Mouse (Mus musculus) brain, embryonic 14.5 days (tissue): ENCODE measurements around the gene Borcs7. TPM values are rescaled to one million over a fixed set of nuclear protein-coding genes. Genes with fewer than 3 reads are reported as not detected.

Experiments used
- DNase-seq: peaks from one replicate; pipeline ENCODE4 v3.0.0-alpha.2; 2011; ENCODE audit warnings: low read depth
- CTCF ChIP-seq: fragments of 200-500 bp; IDR thresholded peaks from 2 replicates; pipeline ENCODE4 v1.5.1; 2012; ENCODE audit warnings: inconsistent platforms, mild to moderate bottlenecking, moderate library complexity, borderline replicate concordance; ENCODE audit not compliant: insufficient read depth, insufficient read length; ENCODE audit errors: extremely low read depth
- POLR2A ChIP-seq: fragments of 200-500 bp; IDR thresholded peaks from 2 replicates; pipeline ENCODE4 v1.6.1; 2012; ENCODE audit warnings: mild to moderate bottlenecking, inconsistent platforms, borderline replicate concordance; ENCODE audit not compliant: poor library complexity, insufficient read depth, insufficient read length, severe bottlenecking; ENCODE audit errors: extremely low read depth
- polyA plus RNA-seq: library from polyadenylated mRNA; depleted of rRNA; stranded (reverse); fragments of >200 nt; gene quantifications from 2 replicates; pipeline ENCODE4 v1.2.3, GENCODE M21; 2012

Borcs7 gene
- polyA plus RNA-seq, 1 experiment: 12.3 TPM

DNA sequence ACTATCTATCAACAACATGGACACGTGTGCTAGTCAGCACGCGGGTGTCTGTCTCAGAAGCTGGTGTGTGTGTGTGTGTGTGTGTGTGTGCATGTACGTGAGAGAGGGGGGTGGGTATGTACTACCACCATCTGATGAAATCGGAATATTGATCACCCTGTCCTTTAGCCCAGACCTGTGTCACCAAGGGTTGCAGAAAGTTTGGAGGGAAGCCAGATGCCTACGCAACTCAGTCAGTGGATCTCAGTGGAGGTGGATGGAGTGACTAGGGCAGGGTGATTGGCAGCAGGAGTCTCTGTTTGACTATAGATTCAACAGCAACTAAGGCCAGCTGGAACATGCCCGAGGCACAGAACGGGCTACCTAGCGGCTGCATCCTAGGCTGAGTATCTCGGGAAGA lies 21.4 kb upstream of the Borcs7 start:
- TF ChIP-seq POLR2A: no peak
- no peak for TF ChIP-seq CTCF
- DNase-seq: no peak

DNA sequence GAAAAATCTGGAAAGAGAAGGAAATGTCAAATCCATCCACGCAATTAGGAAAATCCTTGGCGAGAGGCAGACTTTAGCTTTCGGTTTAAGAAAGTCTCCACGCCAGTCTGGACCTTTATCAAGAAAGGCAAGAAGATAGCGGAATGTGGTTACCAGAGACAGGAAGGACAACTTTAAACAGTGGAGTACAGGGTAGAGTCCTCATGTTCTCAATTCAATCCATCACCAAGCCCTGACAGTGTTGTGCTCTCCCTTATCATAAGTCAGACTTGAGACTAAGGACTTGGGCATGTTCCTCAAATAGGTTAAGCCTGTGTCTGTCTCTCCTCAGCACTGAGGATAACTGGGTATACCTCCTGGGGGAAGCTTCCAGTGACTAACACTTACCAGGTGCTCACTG lies 19.9 kb upstream of the Borcs7 start:
- DNase-seq: no peak
- TF ChIP-seq POLR2A (no peak), CTCF (no peak)

DNA sequence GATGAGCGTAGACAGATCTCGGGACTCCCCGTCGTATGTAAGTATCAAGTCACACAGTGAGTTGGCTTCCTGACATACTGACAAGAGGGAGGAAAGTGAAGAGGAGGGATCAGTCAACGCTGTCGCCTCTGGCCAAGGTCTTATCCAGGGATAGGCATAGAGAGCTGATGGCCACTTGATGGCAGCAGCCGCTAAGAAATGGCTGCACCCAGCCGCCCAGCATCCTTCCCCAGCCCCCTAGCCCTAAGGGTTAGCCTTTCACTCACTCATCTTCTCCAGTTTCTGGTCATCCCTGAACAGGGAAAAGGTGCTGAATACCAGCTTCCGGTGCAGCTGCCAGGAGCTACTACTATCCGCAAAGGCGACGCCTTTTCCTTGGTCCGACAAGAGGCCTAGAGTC lies 19.0 kb upstream of the Borcs7 start:
- TF ChIP-seq POLR2A: no peak
- TF ChIP-seq CTCF: peak; percentile 92
- DNase-seq: peak; percentile 71

DNA sequence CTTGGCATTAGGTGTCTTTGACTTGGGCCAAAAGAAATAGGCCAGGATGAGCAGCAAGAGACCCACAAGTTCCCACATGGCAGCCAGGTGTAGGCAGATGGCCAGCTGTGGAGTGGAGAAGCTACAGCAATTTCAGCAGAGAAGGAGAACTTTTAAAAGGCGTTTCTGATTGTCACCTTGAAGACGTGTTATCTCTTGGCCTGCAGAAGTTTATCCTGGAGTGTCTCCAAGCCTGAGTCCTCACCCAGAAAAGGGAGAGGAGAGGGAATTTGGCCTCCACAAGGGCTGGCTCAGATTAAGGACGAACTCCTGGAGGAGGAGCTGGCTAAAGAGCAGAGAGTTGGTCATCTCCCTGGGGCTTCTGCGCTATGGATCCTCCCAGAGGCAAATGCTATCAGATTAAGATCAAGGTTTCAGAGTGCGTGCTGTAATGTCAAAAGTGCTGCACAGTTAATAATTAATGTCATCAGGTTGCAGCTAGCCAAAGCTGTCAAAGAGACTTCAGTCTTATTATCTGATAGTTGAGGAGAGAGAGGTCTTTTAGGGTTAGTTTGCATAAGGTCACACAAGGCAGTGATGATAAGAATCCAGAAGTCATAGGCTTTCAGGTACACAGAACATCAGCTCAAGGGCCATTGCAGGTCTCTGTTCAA lies 16.8 kb upstream of the Borcs7 start, which contains the start of gene Cyp17a1:
TSS of gene Cyp17a1 (minus strand) at position 407 of the 653 bp plus-strand sequence.
- DNase-seq: no peak
- no peak for TF ChIP-seq POLR2A
- no peak for TF ChIP-seq CTCF

DNA sequence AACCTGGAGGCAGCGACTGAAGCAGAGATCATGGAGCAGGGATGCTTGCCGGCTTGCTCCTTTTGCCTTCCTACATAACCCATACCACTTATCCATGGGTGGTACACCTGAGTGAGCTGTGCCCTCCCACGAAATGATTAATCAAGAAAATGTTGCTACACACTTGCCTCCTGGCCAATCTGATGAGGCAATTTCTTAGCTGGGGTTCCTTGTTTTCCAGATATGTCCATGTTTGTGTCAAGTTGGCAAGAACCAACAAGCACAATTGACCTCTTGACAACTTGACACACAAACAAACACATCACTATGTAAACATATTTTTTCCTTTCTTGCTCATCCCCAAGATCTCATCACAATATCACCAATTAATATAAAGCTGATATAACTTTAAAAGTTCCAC lies 14.1 kb upstream of the Borcs7 start:
- TF ChIP-seq POLR2A: no peak
- TF ChIP-seq CTCF: no peak

DNA sequence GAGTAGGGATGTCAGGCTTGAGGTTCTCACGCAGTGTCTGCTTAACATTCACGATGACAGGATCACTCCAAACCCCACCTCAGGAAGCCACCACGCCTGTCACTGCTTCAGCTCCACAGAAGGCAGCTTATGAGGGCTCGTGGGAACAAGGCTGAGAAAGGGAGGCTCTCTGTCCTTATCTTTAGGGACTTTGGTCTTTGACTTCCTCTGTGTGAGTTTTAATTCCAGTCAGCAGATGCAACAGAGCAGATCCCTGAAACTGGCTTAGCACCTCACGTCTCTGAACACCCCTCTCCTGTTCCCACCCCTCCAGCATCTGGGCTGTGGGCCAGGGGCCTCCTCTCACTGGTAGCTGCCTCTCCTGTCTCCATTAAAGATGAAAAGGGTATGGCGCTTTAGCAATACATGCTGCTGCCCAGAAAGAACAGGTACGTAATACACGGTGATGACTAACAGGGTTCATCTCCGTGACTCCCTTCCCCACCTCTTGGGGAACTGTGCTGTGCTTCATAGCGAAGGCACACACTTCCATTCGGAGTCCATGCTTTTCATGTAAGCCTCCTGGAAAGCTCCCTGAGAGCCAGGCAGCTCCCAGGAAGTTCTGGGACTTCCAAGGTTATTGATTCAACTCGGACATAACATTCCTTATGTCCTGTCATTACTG lies 9.9 kb upstream of the Borcs7 start:
- no peak for DNase-seq
- no peak for TF ChIP-seq CTCF
- TF ChIP-seq POLR2A: no peak

More for the DNA sequence above, 14.1 kb upstream of the Borcs7 start:
- no peak for DNase-seq

DNA sequence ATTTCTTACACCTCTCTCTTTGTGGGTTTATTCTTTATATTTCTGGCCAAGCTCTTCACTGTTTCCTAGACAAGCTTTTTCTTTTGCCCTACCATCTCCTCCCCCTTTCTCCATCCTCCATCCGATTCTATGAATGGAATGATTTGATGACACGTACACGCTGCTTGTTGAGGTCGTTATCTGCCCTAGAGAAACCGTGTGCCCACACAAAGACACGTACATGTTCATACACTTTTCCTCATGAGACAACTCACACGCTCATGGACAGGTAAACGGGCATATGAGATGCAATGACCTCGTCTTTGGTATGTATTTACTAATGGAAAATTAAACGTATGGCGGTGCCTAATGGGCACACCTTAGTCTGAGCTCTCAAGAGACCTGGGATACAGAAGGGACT lies 681 bp downstream of the Borcs7 start:
- TF ChIP-seq POLR2A (no peak), CTCF (no peak)

DNA sequence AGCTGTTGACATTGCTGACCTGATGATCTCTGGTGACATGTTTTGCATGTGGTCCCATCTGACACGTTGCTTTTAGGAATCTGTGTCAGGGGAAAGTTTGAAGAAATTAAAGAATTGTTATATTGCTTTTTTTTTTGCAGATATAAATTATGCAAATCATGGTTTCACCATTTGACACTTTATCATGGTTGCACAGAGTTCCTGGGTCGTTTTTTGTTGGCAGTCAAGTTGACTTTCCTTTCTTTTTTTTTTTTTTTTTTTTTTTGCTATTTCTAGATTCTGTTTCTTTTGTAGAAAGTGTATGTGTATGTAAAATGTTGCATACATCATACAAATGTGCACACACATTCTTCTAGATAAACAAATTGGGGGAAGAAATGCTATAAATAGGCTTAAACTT lies 1.4 kb downstream of the Borcs7 start:
- no peak for TF ChIP-seq POLR2A
- no peak for TF ChIP-seq CTCF

More for the DNA sequence above, 681 bp downstream of the Borcs7 start:
- no peak for DNase-seq

DNA sequence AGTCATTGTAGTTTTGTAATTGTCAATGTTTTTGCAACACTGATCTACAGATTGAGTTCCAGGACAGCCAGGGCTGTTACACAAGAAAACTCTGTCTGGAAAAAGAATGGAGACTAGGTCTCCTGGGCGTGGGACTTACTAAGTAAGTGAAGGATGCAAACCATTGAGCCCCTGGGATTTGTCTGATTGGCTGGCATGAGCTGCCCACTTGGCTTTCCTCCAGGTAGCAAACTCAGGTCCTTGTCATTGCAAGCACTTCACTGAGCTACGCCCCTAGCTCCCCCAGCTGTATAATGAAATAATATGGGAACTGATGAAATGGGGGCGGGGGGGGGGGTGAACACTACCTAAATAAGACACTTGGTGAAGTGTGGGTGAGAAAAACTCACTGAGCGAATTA lies 3.4 kb downstream of the Borcs7 start:
- no peak for TF ChIP-seq CTCF
- no peak for TF ChIP-seq POLR2A
- peak; percentile 10 for DNase-seq

More for the DNA sequence above, 1.4 kb downstream of the Borcs7 start:
- no peak for DNase-seq

DNA sequence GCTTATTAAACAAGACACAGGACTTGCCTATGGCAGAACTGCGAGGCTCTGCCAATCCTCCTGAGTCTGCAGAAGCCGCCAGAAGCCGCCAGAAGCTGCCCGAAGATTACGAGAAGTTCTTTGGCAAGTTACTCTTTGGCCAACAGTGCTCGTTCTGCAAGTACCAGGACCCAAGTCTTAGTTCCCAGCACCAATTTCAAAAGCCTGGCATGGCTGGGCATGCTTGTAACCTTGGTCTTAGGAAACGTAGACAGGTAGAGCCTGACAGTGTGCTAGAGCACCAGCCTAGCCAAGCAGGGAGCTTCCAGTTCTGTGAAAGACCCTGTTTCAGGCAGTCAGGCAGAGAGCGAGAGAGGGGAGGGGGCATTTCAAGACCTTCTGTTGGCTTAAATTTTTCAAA lies 6.8 kb downstream of the Borcs7 start:
- TF ChIP-seq CTCF: no peak
- TF ChIP-seq POLR2A: no peak
- no peak for DNase-seq

DNA sequence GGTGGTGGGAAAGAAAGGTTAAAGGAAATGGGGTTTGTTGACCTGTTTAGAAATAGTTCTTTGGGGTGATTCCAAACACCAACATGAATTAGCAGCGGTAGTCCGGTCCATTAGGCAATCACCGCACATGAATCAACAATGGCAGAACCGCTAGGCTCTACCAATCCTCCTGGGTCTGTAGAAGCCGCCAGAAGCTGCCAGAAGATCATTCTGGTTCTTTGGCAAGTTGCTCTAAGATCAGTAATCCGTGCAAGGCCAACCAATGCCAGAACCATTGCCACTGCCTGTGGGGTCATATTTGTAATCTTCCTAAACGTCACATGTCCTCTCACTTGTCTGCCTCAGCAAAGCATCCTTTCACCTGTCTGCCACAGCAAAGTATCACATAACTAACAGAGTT lies 7.2 kb downstream of the Borcs7 start:
- TF ChIP-seq CTCF (no peak), POLR2A (no peak)

More for the DNA sequence above, 7.2 kb downstream of the Borcs7 start:
- DNase-seq: peak; percentile 9
